Mouse (Mus musculus): ENCODE data around the gene H2-Q7.
"Not testable (repeated sequence)": the region's sequence is repeated elsewhere in the genome, so short reads cannot be mapped to it uniquely, and the experiment has no call there.

Gene H2-Q7

DNA sequence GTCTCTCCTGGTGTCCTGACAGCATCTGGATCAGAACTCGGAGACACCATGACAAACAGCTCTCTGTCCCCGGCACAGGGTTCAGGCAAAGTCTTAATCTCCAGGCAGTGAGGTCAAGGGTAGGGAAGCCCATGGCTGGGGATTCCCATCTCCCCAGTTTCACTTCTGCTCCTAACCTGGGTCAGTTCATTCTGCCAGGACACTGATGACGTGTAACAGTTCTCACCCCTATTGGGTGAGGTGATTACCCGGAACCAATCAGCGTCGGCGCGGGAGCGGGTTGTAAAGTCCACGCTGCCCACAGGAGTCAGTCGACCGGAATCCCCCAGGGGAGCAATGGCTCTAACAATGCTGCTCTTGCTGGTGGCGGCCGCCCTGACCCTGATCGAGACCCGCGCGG, at the start of gene H2-Q7:
Gene H2-Q7, plus strand, starts transcription at position 271 of the 400 bp plus-strand sequence.
- DNase-seq, result peak; percentile 39

DNA sequence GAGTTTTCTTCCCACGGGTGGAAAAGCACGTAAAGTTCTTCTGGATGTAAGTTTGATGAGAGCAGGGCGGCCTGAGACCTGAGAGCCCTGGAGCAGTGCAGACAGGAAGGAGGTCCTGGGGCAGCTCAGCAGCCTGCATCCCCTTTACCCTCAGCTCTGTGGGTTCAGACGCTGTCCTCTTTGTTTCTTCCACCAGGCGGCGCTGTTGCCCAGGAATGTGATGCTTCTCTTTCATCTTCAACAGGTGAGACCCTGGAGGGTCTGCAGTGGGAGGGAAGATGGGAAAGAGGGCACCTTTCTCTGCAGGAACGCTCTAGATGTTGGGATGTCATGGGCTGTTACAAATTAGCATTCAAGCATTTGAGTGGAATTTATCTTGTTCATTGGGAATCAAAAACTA, 49.2 kb upstream of the H2-Q7 start:
- DNase-seq, result peak; percentile 38

DNA sequence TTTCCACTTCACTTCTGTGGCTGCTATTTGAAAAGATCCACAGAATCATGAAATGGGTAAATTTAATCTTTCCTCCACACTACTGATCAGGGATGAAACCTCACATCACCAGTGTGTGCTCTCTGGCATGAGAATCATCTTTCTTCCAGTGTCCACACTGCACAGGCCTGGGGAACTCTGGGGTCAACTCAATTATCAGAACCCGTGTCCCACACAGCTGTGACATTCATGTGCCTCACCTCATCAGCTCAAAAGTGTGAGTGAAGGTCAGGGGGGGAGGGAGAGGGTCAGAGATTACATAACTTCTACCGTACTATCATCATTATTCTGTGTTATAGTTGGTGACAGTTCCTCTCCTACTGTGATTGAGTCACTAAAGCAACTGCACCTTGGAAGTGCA, 46.3 kb upstream of the H2-Q7 start:
- not testable (repeated sequence) for DNase-seq

DNA sequence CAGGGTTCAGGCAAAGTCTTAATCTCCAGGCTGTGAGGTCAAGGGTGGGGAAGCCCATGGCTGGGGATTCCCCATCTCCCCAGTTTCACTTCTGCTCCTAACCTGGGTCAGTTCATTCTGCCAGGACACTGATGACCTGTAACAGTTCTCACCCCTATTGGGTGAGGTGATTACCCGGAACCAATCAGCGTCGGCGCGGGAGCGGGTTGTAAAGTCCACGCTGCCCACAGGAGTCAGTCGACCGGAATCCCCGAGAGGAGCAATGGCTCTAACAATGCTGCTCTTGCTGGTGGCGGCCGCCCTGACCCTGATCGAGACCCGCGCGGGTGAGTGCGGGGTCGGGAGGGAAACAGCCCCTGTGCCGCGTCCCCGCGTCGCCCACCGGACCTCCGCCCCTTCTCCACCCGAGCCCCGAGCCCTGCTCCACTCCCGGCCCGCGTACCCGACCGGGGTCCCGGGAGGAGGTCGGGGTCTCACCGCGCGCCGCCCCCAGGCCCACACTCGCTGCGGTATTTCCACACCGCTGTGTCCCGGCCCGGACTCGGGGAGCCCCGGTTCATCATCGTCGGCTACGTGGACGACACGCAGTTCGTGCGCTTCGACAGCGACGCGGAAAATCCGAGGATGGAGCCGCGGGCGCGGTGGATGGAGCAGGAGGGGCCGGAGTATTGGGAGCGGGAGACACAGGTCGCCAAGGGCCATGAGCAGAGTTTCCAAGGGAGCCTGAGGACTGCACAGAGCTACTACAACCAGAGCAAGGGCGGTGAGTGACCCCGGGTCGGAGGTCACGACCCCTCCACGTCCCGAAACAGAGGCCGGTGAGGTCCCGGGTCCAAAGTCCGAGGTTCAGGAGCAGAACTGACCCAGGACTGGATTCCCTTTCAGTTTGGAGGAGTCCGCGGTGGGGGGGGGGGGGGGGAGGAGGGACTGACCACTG, 44.8 kb upstream of the H2-Q7 start:
- peak; percentile 7 for DNase-seq

DNA sequence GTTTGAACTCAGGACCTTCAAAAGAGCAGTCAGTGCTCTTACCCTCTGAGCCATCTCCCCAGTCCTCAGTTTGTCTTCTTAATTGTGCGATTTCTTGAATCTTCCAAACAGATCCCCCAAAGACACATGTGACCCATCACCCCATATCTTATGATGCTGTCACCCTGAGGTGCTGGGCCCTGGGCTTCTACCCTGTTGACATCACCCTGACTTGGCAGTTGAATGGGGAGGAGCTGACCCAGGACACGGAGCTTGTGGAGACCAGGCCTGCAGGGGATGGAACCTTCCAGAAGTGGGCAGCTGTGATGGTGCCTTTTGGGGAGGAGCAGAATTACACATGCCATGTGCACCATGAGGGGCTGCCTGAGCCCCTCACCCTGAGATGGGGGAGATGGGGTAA, 42.0 kb upstream of the H2-Q7 start:
- not testable (repeated sequence) for DNase-seq

DNA sequence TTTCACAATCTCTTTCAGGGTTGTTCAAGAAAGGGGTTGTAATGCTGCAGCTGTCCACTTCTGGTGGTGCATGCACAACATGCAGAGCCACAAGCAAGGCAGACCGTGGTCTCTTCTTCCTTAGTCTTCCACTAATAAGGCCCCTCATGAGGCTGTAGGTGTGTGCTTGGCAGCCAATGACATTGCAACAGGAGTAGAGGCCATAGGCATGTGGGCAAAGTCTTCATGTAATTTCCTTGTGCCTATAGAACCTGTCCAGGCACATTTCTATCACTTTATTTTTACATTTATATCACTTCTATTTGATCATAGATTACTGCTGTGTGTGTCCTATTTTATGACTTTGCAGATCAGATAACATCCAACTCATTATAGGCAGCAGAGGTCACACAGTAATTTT, 25.9 kb upstream of the H2-Q7 start:
- not testable (repeated sequence) for DNase-seq

DNA sequence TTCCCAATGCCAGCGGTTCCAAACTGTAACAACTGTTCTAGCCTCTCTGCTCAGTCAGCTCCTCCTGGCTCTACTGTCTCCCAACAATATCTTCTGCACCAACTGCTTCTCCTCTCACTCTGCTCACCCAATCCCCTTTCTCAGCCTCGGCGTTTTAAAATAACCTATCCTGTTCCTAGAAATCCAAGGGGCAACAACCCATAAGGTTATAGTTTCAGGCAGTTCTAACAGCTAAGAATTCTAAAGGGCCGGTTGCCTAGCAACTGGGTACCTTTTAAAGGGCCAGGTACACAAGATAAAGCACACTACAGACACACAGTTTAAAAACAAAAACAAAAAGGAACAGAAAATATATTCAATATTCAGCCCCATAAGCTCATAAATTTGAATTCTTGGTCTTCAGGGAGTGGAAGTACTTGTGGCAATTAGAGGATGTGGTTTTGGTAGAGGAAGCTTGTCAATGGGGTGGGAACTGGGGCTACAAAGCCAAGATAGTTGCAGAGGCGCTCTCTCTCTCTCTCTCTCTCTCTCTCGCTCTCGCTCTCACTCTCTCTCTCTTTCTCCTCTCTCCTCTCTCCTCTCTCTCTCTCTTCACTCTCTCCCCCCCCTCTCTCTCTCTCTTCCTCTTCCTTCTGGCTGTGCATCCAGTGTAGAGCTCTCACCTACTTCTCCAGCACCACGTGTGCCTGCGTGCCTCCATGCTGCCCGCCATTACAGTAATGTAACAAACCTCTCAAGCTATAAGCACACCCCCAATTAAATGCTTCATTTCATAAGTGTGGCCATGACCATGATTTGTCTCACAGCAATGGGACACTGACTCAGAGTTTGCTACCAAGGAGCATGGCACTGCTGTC, 23.5 kb upstream of the H2-Q7 start:
- DNase-seq, result not testable (repeated sequence)

DNA sequence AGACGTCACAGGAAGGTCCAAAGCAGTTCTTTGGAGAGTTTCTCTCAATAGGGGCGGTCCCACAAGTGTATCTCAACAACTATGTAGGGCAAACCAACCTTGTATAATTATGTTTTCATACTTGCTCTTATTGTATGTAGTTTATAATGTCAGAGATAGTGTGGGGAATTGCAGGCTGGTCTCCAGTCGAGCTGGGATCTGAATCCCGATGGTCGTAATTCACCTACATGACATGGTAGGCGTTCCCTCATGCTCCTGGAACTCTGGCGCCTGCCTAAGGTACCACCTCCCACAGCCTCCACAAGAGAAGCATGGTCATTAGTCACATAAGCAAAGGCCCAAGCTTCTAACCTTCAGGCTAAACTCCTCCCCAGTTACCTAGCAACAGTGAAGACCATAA, 20.2 kb upstream of the H2-Q7 start:
- no peak for DNase-seq

DNA sequence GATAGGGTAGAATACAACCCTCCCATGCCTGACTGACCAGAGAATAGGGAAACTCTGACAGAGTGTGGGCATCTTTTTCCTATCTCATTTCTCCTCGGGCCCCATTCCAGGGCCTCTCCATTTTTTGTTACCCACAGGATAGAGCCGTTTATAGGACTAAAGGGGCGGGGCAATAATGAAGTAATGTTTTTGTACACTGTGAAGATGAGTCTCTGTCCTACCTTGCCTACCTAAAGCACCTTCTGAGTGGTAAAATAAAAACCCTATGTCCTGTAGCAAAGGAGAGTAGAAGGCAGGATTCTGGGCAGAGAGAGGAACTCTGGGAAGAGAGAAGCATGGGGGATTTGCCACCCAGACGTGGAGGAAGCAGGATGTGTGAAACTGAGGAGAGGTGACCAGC, 19.4 kb upstream of the H2-Q7 start:
- not testable (repeated sequence) for DNase-seq

DNA sequence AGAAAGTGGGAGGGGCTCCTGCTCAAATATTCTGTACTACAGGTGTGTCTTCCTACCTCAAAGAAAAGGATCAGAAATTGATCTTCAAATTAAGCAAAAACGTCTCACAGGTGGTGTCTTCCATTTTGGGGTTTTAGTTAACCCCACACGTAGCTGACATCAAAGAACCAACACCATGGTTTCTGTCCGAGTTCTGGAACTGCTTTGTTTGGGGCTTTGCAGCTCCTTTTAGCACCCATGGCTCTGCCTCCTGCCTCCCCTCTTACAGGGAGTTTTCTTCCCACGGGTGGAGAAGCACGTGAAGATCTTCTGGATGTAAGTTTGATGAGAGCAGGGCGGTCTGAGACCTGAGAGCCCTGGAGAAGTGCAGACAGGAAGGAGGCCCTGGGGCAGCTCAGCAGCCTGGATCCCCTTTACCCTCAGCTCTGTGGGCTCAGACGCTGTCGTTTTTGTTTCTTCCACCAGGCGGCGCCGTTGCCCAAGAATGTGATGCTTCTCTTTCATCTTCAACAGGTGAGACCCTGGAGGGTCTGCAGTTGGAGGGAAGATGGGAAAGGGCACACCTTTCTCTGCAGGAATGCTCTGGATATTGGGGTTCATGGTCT, 18.6 kb upstream of the H2-Q7 start:
- peak; percentile 49 for DNase-seq

DNA sequence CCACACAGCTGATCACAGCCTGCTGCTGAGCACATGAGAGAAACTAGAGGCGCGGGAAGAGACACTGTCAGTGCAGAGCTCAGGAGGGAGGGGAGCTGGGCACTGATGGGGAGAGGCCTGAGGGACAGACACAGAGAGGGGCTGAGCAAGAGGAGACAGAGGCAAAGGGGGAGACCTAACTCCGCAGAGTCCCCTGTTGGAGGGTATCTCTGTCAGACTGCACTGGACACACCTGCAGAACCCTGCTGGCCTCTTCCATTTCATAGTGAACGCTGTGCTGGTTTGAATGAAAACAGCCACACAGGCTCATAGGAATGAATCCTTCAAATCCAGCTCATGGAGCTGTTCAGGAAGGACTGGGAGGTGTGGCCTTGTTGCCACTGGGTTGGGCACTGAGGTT, 17.6 kb upstream of the H2-Q7 start:
- not testable (repeated sequence) for DNase-seq

DNA sequence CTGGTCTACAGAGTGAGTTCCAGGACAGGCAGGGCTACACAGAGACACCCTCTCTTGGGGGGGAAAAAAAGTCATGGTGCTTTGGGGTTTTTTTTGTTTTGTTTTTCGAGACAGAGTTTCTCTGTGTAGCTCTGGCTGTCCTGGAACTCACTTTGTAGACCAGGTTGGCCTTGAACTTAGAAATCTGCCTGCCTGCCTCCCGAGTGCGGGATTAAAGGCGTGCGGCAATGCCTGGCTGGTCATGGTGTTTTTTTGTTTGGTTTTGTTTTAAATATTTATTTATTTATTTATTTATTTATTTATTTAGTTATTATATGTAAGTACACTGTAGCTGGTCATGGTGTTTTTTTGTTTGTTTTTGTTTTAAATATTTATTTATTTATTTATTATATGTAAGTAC, 16.6 kb upstream of the H2-Q7 start:
- not testable (repeated sequence) for DNase-seq

DNA sequence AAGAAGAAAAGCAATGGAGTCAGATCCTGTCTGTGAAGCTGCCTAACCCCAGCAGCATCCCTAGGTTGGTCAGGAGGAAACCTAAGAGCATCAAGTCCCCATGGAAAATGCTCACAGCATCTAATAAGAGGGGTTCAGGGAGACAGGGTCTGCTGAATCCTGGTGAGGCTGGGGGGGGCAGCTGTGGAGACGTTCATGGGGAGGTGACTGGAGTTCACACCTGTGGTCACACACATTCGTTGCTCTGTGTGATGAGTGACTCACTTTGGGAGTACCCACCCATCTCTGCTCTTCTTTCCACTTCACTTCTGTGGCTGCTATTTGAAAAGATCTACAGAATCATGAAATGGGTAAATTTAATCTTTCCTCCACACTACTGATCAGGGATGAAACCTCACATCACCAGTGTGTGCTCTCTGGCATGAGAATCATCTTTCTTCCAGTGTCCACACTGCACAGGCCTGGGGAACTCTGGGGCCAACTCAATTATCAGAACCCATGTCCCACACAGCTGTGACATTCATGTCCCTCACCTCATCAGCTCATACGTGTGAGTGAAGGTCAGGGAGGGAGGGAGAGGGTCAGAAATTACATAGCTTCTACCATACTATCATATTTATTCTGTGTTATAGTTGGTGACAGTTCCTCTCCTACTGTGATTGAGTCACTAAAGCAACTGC, 15.7 kb upstream of the H2-Q7 start:
- not testable (repeated sequence) for DNase-seq

DNA sequence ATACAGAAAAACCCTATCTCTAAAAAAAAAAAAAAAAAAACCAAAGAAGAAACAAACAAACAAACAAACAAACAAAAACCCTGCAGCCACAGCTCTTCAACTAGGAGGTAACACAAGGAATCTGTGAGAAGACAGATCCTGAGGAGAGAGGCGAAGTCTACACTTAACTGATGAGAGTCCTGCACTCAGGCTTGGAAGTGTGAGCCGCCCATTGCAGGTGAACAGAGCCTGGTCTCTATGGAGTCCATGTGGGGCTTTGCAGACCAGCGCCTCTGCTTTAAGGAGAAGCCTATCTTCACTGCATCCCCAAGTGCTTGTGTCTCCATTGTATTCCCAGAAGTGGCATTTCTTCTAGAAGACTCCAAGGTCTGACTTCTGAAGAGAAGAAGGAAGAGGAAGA, 14.8 kb upstream of the H2-Q7 start:
- not testable (repeated sequence) for DNase-seq

DNA sequence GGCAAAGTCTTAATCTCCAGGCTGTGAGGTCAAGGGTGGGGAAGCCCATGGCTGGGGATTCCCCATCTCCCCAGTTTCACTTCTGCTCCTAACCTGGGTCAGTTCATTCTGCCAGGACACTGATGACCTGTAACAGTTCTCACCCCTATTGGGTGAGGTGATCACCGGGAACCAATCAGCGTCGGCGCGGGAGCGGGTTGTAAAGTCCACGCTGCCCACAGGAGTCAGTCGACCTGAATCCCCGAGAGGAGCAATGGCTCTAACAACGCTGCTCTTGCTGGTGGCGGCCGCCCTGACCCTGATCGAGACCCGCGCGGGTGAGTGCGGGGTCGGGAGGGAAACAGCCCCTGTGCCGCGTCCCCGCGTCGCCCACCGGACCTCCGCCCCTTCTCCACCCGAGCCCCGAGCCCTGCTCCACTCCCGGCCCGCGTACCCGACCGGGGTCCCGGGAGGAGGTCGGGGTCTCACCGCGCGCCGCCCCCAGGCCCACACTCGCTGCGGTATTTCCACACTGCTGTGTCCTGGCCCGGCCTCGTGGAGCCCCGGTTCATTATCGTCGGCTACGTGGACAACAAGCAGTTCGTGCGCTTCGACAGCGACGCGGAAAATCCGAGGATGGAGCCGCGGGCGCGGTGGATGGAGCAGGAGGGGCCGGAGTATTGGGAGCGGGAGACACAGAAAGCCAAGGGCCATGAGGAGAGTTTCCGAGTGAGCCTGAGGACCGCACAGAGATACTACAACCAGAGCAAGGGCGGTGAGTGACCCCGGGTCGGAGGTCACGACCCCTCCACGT, 14.1 kb upstream of the H2-Q7 start, which contains the start of gene H2-Q6:
Gene H2-Q6, plus strand, starts transcription at position 227 of the 793 bp plus-strand sequence.
- peak; percentile 66 for DNase-seq

DNA sequence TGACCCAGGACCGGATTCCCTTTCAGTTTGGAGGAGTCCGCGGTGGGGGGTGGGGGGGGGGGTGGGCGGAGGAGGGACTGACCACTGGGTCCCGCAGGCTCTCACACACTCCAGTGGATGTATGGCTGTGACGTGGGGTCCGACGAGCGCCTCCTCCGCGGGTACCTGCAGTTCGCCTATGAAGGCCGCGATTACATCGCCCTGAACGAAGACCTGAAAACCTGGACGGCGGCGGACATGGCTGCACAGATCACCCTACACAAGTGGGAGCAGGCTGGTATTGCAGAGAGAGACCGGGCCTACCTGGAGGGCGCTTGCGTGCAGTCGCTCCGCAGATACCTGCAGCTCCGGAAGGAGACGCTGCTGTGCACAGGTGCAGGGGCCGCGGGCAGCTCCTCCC, 13.5 kb upstream of the H2-Q7 start:
- peak; percentile 23 for DNase-seq

DNA sequence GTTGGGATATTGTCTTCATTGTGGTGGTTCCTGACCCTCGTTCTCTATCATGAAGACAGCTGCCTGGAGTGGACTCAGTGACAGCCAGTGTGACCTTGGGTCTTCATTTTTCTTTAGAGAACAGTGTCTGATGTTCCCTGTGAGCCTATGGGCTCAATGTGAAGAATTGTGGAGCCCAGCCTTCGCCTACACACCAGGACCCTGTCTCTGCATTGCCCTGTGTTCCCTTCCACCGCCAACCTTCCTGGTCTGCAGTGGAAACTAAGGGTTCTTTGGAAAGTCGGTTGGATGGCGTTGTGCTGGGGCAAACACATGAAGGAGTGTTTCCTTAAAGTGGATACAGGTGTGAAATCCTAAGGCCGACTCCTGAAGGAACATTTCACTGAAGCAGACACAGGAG, 10.1 kb upstream of the H2-Q7 start:
- DNase-seq, result not testable (repeated sequence)

DNA sequence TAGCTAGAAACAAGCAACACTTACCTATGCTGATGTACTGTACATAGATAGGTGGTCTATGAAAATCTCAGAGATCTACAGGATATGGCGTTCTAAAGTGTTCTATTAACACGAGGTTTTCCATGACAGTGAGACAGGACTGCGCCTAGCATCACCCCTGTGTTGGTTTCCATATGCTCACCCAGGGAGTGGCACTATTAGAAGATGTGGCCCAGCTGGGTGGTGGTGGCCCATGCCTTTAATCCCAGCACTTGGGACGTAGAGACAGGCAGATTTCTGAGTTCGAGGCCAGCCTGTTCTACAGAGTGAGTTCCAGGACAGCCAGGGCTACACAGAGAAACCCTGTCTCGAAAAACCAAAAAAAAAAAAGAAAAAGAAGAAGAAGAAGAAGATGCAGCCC, 8.3 kb upstream of the H2-Q7 start:
- not testable (repeated sequence) for DNase-seq

DNA sequence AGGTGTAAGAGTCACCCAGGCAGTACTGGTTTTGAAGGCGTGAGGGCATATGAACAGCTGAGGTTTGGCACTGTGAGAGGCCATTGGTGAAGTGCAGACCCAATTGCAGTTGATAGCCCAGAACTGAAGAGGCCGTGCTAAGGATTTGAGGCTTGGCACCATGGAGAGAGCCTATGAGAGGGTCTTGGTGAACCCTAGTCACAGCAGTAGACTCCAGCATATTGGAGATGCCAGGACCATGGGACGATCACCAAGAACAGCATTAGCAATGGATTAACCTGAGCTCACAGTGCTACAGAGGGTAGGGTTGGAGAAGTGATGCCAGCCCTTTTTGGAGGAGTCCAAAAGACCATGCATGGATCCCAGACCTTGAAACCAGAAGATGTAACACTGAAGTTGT, 6.8 kb upstream of the H2-Q7 start:
- DNase-seq, result not testable (repeated sequence)

DNA sequence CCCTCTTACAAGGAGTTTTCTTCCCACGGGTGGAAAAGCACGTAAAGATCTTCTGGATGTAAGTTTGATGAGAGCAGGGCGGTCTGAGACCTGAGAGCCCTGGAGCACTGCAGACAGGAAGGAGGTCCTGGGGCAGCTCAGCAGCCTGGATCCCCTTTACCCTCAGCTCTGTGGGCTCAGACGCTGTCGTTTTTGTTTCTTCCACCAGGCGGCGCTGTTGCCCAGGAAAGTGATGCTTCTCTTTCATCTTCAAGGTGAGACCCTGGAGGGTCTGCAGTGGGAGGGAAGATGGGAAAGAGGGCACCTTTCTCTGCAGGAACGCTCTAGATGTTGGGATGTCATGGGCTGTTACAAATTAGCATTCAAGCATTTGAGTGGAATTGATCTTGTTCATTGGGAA, 4.1 kb upstream of the H2-Q7 start:
- DNase-seq, result peak; percentile 42

DNA sequence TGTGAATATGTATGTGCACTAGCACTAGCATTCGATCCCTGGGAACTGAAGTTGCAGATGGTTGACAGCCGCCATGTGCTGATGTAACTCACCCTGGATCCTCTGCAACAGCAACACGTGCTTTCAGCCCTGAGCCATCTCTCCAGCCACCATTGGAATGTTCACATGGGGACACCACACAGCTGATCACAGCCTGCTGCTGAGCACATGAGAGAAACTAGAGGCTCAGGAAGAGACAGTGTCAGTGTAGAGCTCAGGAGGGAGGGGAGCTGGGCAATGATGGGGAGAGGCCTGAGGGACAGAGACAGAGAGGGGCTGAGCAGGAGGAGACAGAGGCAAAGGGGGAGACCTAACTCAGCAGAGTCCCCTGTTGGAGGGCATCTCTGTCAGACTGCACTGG, 3.4 kb upstream of the H2-Q7 start:
- DNase-seq, result not testable (repeated sequence)

Measured in liver (tissue).